Mouse (Mus musculus) ovary, postnatal 36 days (tissue): ENCODE data around the gene Xylb.

Experiments used
- DNase-seq: peaks from one replicate; pipeline ENCODE4 v3.0.0; 2022; ENCODE audit warnings: low spot score, mixed read lengths

Xylb gene

GRCm38 (mm10) chr9:119357331-119358057 is at the start of gene Xylb:
TSS of gene Xylb (plus strand) at chr9:119357381.
- DNase-seq, result peak; percentile 90

- no peak for DNase-seq
Measured at GRCm38 (mm10) chr9:119309067-119309466, 48.1 kb upstream of the Xylb start.

GRCm38 (mm10) chr9:119313096-119313495 is 44.1 kb upstream of the Xylb start:
- DNase-seq, result no peak

- DNase-seq, result no peak
Measured at GRCm38 (mm10) chr9:119318891-119319290, 38.3 kb upstream of the Xylb start.

- DNase-seq, result no peak
Measured at GRCm38 (mm10) chr9:119320446-119320845, 36.7 kb upstream of the Xylb start.

- no peak for DNase-seq
Measured at GRCm38 (mm10) chr9:119320946-119321345, 36.2 kb upstream of the Xylb start.

- DNase-seq, result no peak
Measured at GRCm38 (mm10) chr9:119321392-119322229, 35.6 kb upstream of the Xylb start.

- peak; percentile 99 for DNase-seq
Measured at GRCm38 (mm10) chr9:119322289-119323259, 34.6 kb upstream of the Xylb start, which contains the start of gene Oxsr1. TSS of gene Oxsr1 (minus strand) at chr9:119322427.

GRCm38 (mm10) chr9:119323260-119323645 is 33.9 kb upstream of the Xylb start:
- DNase-seq, result no peak

- no peak for DNase-seq
Measured at GRCm38 (mm10) chr9:119324130-119324529, 33.1 kb upstream of the Xylb start.

- no peak for DNase-seq
Measured at GRCm38 (mm10) chr9:119328488-119328887, 28.7 kb upstream of the Xylb start.

GRCm38 (mm10) chr9:119330186-119330963 is 26.8 kb upstream of the Xylb start:
- DNase-seq, result no peak

- DNase-seq, result no peak
Measured at GRCm38 (mm10) chr9:119334324-119334723, 22.9 kb upstream of the Xylb start.

- no peak for DNase-seq
Measured at GRCm38 (mm10) chr9:119334834-119335233, 22.3 kb upstream of the Xylb start.

- DNase-seq, result no peak
Measured at GRCm38 (mm10) chr9:119335571-119335970, 21.6 kb upstream of the Xylb start.

GRCm38 (mm10) chr9:119337842-119338241 is 19.3 kb upstream of the Xylb start:
- DNase-seq, result no peak

- no peak for DNase-seq
Measured at GRCm38 (mm10) chr9:119338350-119338749, 18.8 kb upstream of the Xylb start.

- DNase-seq, result no peak
Measured at GRCm38 (mm10) chr9:119339106-119339505, 18.1 kb upstream of the Xylb start.

- peak; percentile 76 for DNase-seq
Measured at GRCm38 (mm10) chr9:119339558-119340211, 17.5 kb upstream of the Xylb start, which contains the start of gene Acaa1a. TSS of gene Acaa1a (plus strand) at chr9:119339676.

- DNase-seq, result no peak
Measured at GRCm38 (mm10) chr9:119340212-119340580, 17.0 kb upstream of the Xylb start.
